Mouse (Mus musculus) ES-Bruce4 (cell line): Measurements from ENCODE around the gene Tnfrsf1a. TPM values are rescaled to one million over a fixed set of nuclear protein-coding genes. Genes with fewer than 3 reads are reported as not detected.
"Not testable (repeated sequence)": the region's sequence is repeated elsewhere in the genome, so short reads cannot be mapped to it uniquely, and the experiment has no call there.

Experiments used
- H3K27ac ChIP-seq: 2 replicates; pipeline ENCODE4 v1.5.1; 2012; ENCODE audit warnings: low read length, inconsistent platforms; ENCODE audit not compliant: insufficient read depth
- H3K27me3 ChIP-seq: 2 replicates; pipeline ENCODE4 v1.6.1; 2012; ENCODE audit warnings: mild to moderate bottlenecking, low read length, inconsistent platforms; ENCODE audit not compliant: control insufficient read depth, poor library complexity, insufficient read depth, severe bottlenecking
- H3K36me3 ChIP-seq: 2 replicates; pipeline ENCODE4 v1.6.1; 2012; ENCODE audit warnings: inconsistent platforms, mild to moderate bottlenecking, low read length, moderate library complexity; ENCODE audit not compliant: control insufficient read depth, poor library complexity, insufficient read depth, severe bottlenecking
- H3K4me1 ChIP-seq: one replicate; pipeline ENCODE4 v1.8.1; 2011; ENCODE audit warnings: low read length; ENCODE audit not compliant: control insufficient read depth, insufficient read depth
- H3K4me3 ChIP-seq: 2 replicates; pipeline ENCODE4 v1.5.1; 2011; ENCODE audit warnings: low read depth, mild to moderate bottlenecking, low read length
- H3K9ac ChIP-seq: 2 replicates; pipeline ENCODE4 v1.6.1; 2012; ENCODE audit warnings: low read depth, mild to moderate bottlenecking, inconsistent platforms; ENCODE audit not compliant: poor library complexity, severe bottlenecking
- H3K9me3 ChIP-seq: replicated peaks from 2 replicates; pipeline ENCODE4 v1.6.1; 2012; ENCODE audit warnings: mild to moderate bottlenecking, low read length, inconsistent platforms; ENCODE audit not compliant: control insufficient read depth, poor library complexity, insufficient read depth, severe bottlenecking
- CTCF ChIP-seq: IDR thresholded peaks from one replicate; pipeline ENCODE4 v1.8.1; 2011; ENCODE audit warnings: low read depth, low read length
- EP300 ChIP-seq: IDR thresholded peaks from 2 replicates; pipeline ENCODE4 v1.6.1; 2011; ENCODE audit warnings: low read depth, low read length; ENCODE audit not compliant: insufficient read depth
- POLR2A ChIP-seq: IDR thresholded peaks from one replicate; pipeline ENCODE4 v1.8.1; 2011; ENCODE audit warnings: low read length; ENCODE audit not compliant: insufficient read depth
- polyA plus RNA-seq: library from polyadenylated mRNA; stranded (reverse); fragments of >200 nt; gene quantifications from 2 replicates; pipeline ENCODE4 v1.2.4, GENCODE M21; 2011; ENCODE audit warnings: low read depth; ENCODE audit not compliant: missing spikeins, insufficient read depth, insufficient read length

Gene Tnfrsf1a
- 13.1 and 19.8 TPM in 2 replicates for polyA plus RNA-seq

DNA sequence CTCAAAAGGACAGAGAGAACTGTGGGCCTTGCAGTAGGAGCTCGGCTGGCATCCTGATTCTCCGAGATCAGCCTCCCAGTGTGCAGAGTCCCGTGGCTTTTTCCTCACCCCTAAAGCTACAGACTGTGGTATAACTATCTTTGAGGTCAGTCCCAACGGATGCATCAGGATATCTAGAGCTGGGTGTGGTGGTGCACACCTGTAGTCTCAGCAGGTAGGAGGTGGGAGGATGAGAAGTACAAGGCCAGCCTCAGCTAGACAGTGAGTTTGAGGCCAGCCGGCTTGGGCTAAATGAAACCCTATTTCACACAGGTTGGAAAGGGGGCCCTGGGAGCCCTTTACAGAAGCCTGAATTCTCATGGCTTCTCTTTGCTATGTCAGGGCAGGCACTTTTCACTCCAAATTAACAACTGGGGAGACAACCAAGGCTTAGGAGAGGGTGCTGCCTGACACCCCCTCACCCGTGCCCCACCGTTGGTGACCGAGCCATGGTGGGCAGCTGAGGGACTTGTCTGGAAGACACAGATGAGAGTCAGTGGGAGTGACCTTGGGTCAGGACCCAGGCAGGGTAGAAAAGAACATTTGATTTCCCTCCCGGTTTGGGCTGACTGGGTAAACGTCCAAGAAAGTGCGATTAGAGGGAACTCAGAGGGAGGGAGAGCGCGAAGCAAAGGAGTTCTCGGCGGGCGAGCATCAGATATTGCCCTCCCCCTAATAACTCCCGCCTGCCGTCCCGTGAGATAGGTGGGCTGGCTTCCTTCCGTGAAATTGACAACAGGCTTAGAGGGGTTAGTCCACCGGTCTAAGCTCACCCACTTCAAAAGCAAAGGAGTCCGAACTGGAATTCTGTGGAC lies at the start of gene Tnfrsf1a:
Gene Tnfrsf1a (plus strand): TSS at position 642 of the 854 bp plus-strand sequence.
- Histone ChIP-seq H3K27me3 (no peaks in the 10 kb centered on the region), H3K4me1 (peaks cover 9% of the 10 kb centered on the region), H3K9ac (peak within 1 kb of the TSS; percentile 60), H3K36me3 (no peaks in the 10 kb centered on the region), H3K9me3 (no peaks in the 10 kb centered on the region), H3K4me3 (peak within 1 kb of the TSS; percentile 76), H3K27ac (no peak within 1 kb of the TSS)
- no peak for TF ChIP-seq CTCF
- TF ChIP-seq EP300 = no peak
- TF ChIP-seq POLR2A = no peak

- no peaks in the 10 kb centered on the region for H3K27me3 ChIP-seq
- no peak for TF ChIP-seq EP300
- no peak for TF ChIP-seq POLR2A
- no peak for TF ChIP-seq CTCF
- H3K9me3 ChIP-seq = no peaks in the 10 kb centered on the region
- H3K4me1 ChIP-seq = no peaks in the 10 kb centered on the region
- no peak overlapping the region for H3K4me3 ChIP-seq
- no peak overlapping the region for H3K9ac ChIP-seq
- H3K36me3 ChIP-seq = no peaks in the 10 kb centered on the region
- no peak overlapping the region for H3K27ac ChIP-seq
These were observed 48.2 kb upstream of the Tnfrsf1a start for GRCm38 (mm10) chr6:125300982-125301381.

GRCm38 (mm10) chr6:125302231-125302982 lies 46.8 kb upstream of the Tnfrsf1a start:
- H3K9me3 ChIP-seq = no peaks in the 10 kb centered on the region
- no peaks in the 10 kb centered on the region for H3K36me3 ChIP-seq
- no peak overlapping the region for H3K27ac ChIP-seq
- no peak overlapping the region for H3K4me3 ChIP-seq
- TF ChIP-seq POLR2A (no peak), EP300 (no peak), CTCF (no peak)
- H3K27me3 ChIP-seq = no peaks in the 10 kb centered on the region
- H3K4me1 ChIP-seq = no peaks in the 10 kb centered on the region
- no peak overlapping the region for H3K9ac ChIP-seq

DNA sequence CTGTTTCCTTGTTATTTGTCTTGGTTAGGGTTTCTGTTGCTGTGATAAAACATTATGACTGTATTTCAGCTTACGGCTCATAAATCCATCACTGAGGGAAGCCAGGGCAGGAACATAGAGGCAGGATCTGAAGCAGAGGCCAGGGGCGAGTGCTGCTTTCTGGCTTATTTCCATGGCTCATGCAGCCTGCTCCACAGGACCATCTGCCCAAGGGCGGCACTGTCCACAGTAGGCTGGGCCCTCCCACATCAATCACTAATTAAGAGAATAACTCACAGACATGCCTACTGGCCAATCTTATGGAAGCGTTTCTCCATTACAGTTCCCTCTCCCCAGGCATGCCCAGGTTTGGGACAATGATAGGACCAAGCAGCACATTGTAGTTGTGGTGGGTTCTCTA lies 45.9 kb upstream of the Tnfrsf1a start:
- H3K9ac ChIP-seq = no peak overlapping the region
- H3K27ac ChIP-seq = no peak overlapping the region
- no peaks in the 10 kb centered on the region for H3K36me3 ChIP-seq
- no peak for TF ChIP-seq POLR2A
- TF ChIP-seq CTCF = no peak
- H3K27me3 ChIP-seq = no peaks in the 10 kb centered on the region
- H3K9me3 ChIP-seq = no peaks in the 10 kb centered on the region
- no peak overlapping the region for H3K4me3 ChIP-seq
- H3K4me1 ChIP-seq = no peaks in the 10 kb centered on the region

- not testable (repeated sequence) for H3K4me3 ChIP-seq, H3K27me3 ChIP-seq, H3K36me3 ChIP-seq, H3K9ac ChIP-seq, H3K4me1 ChIP-seq, H3K27ac ChIP-seq, H3K9me3 ChIP-seq
These were observed 44.8 kb upstream of the Tnfrsf1a start for GRCm38 (mm10) chr6:125304408-125304807.

DNA sequence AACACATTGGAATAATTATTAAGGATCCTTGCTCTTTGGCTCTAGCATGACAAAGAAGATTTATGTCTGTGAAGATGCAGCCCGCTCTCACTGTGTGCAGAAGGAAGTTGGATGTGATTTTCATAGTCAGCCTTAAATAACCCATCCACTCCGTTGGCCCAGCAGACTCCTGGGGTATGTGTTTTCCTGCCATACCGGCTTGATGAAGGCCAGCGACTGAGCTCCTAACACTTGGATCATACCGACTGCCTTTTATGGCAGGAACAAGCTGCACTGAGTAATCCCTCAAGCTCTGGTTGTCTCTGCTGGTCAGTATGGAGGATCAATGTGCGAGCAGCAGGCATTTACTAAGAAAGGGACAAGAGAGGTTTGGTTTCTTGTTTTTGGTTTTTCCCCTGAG lies 43.7 kb upstream of the Tnfrsf1a start:
- no peaks in the 10 kb centered on the region for H3K4me1 ChIP-seq
- H3K9me3 ChIP-seq = no peaks in the 10 kb centered on the region
- no peak overlapping the region for H3K4me3 ChIP-seq
- TF ChIP-seq CTCF (no peak), POLR2A (no peak), EP300 (no peak)
- H3K27ac ChIP-seq = no peak overlapping the region
- no peak overlapping the region for H3K9ac ChIP-seq
- H3K36me3 ChIP-seq = no peaks in the 10 kb centered on the region
- no peaks in the 10 kb centered on the region for H3K27me3 ChIP-seq
